In genomic region chrX:20060769-20061315, GRCm38 (mm10) we compare ENCODE assay signal across 8 mouse cellular contexts. TPM values are rescaled to one million over a fixed set of nuclear protein-coding genes. Genes with fewer than 3 reads are reported as not detected.
DNase-seq lines count a peak whose midpoint lies in the region; ATAC-seq and TF ChIP-seq lines count a peak whose summit lies in the region.

No protein-coding gene starts in this region.

- H3K4me2 ChIP-seq in liver, embryonic 11.5 days, result peak overlapping the region; percentile 65
- peak overlapping the region; percentile 81 for H3K4me2 ChIP-seq in stomach, embryonic 15.5 days

- no peak for TF ChIP-seq CTCF in cerebellum, adult 2 months (IDR thresholded peaks at IDR 0.05; ENCODE audit: borderline replicate concordance, insufficient read depth, low read depth, low read length)
- no peak for TF ChIP-seq CTCF in cortical plate, adult 2 months (IDR thresholded peaks at IDR 0.05; ENCODE audit: extremely low read depth, insufficient read depth, low read length)

- no peaks in the 10 kb centered on the region for H3K36me3 ChIP-seq in hindbrain, embryonic 10.5 days
- no peaks in the 10 kb centered on the region for H3K36me3 ChIP-seq in liver, embryonic 11.5 days (ENCODE audit: control insufficient read depth, insufficient read depth, low read length)
- H3K36me3 ChIP-seq in stomach, embryonic 15.5 days, result no peaks in the 10 kb centered on the region

- no peaks in the 10 kb centered on the region for H3K4me1 ChIP-seq in cerebellum, adult 2 months (ENCODE audit: control insufficient read depth, insufficient read depth, low read length)
- H3K4me1 ChIP-seq in cortical plate, adult 2 months (ENCODE audit: control insufficient read depth, insufficient read depth, low read length), result no peaks in the 10 kb centered on the region
- peaks cover 7% of the 10 kb centered on the region; the same call in 1 of the 2 replicates for H3K4me1 ChIP-seq in hindbrain, embryonic 10.5 days (replicated peaks)
- H3K4me1 ChIP-seq in liver, embryonic 11.5 days (replicated peaks; ENCODE audit: control insufficient read depth, insufficient read depth, low read length), result no peaks in the 10 kb centered on the region
- peaks cover 4% of the 10 kb centered on the region; the same call in 1 of the 2 replicates for H3K4me1 ChIP-seq in stomach, embryonic 15.5 days

- no peak overlapping the region for H3K27ac ChIP-seq in cerebellum, adult 2 months (ENCODE audit: insufficient read depth, low read length)
- H3K27ac ChIP-seq in cortical plate, adult 2 months (ENCODE audit: insufficient read depth, low read length), result no peak overlapping the region
- peak overlapping the region; percentile 56; the same call in 1 of the 2 replicates for H3K27ac ChIP-seq in hindbrain, embryonic 10.5 days
- no peak overlapping the region for H3K27ac ChIP-seq in liver, embryonic 11.5 days (ENCODE audit: low read depth, low read length)
- H3K27ac ChIP-seq in stomach, embryonic 15.5 days, result no peak overlapping the region

- H3K9me3 ChIP-seq in hindbrain, embryonic 10.5 days, result peaks cover 13% of the 10 kb centered on the region; the same call in 1 of the 2 replicates
- H3K9me3 ChIP-seq in liver, embryonic 11.5 days (ENCODE audit: control insufficient read depth, low read length), result no peaks in the 10 kb centered on the region; the same call in 1 of the 2 replicates
- H3K9me3 ChIP-seq in stomach, embryonic 15.5 days, result no peaks in the 10 kb centered on the region

- peak overlapping the region; percentile 38 for H3K4me3 ChIP-seq in cerebellum, adult 2 months (replicated peaks; ENCODE audit: insufficient read depth, low read depth, low read length)
- H3K4me3 ChIP-seq in cortical plate, adult 2 months (ENCODE audit: insufficient read depth, low read length), result peak overlapping the region; percentile 43
- peak overlapping the region; percentile 55 for H3K4me3 ChIP-seq in hindbrain, embryonic 10.5 days
- peak overlapping the region; percentile 42 for H3K4me3 ChIP-seq in liver, embryonic 11.5 days (ENCODE audit: low read depth, low read length)
- H3K4me3 ChIP-seq in stomach, embryonic 15.5 days (replicated peaks), result peak overlapping the region; percentile 42

- no peak for ATAC-seq in liver, embryonic 11.5 days (replicated peaks; ENCODE audit: low FRiP score)
- no peak for ATAC-seq in stomach, embryonic 15.5 days (ENCODE audit: insufficient read depth, low FRiP score, low read depth)

- WGBS in cerebellum, adult 2 months, result 18% methylated on average over 33 of the region's 47 CpGs
- 23% methylated on average over 47 of the region's 47 CpGs for WGBS in hindbrain, embryonic 10.5 days
- WGBS in liver, embryonic 11.5 days, result 23% methylated on average over 47 of the region's 47 CpGs
- 28% methylated on average over 47 of the region's 47 CpGs for WGBS in stomach, embryonic 15.5 days

- no peak for TF ChIP-seq POLR2A in cerebellum, adult 2 months (IDR thresholded peaks at IDR 0.05; ENCODE audit: borderline replicate concordance, insufficient read depth, low read length)
- no peak for TF ChIP-seq POLR2A in cortical plate, adult 2 months (IDR thresholded peaks at IDR 0.05; ENCODE audit: extremely low read depth, insufficient read depth, low read length)

- H3K27me3 ChIP-seq in cerebellum, adult 2 months (ENCODE audit: control insufficient read depth, insufficient read depth, low read length), result no peaks in the 10 kb centered on the region
- H3K27me3 ChIP-seq in hindbrain, embryonic 10.5 days (ENCODE audit: insufficient read depth, poor library complexity, severe bottlenecking), result peaks cover 21% of the 10 kb centered on the region
- peaks cover 32% of the 10 kb centered on the region for H3K27me3 ChIP-seq in liver, embryonic 11.5 days (replicated peaks; ENCODE audit: control insufficient read depth, insufficient read depth, low read length)
- peaks cover 5% of the 10 kb centered on the region; the same call in 1 of the 2 replicates for H3K27me3 ChIP-seq in stomach, embryonic 15.5 days (replicated peaks)

- no peak overlapping the region for H3K9ac ChIP-seq in liver, embryonic 11.5 days (ENCODE audit: low read depth, low read length)
- no peak overlapping the region for H3K9ac ChIP-seq in stomach, embryonic 15.5 days

- peak in 1 of 2 experiments; percentile 11 for DNase-seq in cerebellum, adult 2 months
- DNase-seq in cerebellum, adult 8-10 months, result no peak
- DNase-seq in 3134 (ENCODE audit: extremely low read depth, insufficient read length, low spot score), result peak; percentile 6
- DNase-seq in hindbrain, embryonic 10.5 days (ENCODE audit: low spot score), result no peak
- DNase-seq in liver, embryonic 11.5 days (ENCODE audit: low spot score), result peak; percentile 30
- no peak for DNase-seq in left cerebral cortex, adult 8-10 months (ENCODE audit: low spot score in 2 of 2)

RNA-seq across cellular contexts. Expression of gene Chst7, which starts 1.5 kb away (rescaled TPM):
- polyA plus RNA-seq in cerebellum, adult 2 months (2012; rRNA removed), result 2.0 and 2.2 TPM in 2 replicates
- polyA plus RNA-seq in cortical plate, adult 2 months (2012; rRNA removed), result 2.3 and 2.5 TPM in 2 replicates
- polyA plus RNA-seq in hindbrain, embryonic 10.5 days (2016; fragmentation: Nextera tagmentation; extraction: Ambion mirVana), result 2.8 and 4.0 TPM in 2 replicates
- polyA plus RNA-seq in liver, embryonic 11.5 days (2014; fragmentation: Nextera tagmentation; extraction: Ambion mirVana), result 2.2 and 2.5 TPM in 2 replicates
- 4.4 and 4.5 TPM in 2 replicates for polyA plus RNA-seq in stomach, embryonic 15.5 days (2015; fragmentation: Nextera tagmentation; extraction: Ambion mirVana)
- 1 to 10 TPM; 1.1 to 3.0 (median 2.0) TPM for total RNA-seq in left cerebral cortex, adult 8-10 months (2022)

Comparison
In these comparisons a context has a peak if more than half of its experiments do, and no peak if none do; other contexts are left out.
1. DNase-seq: peak in 3134 (single experiment) and liver, embryonic 11.5 days (single experiment); none in cerebellum, adult 8-10 months (single experiment), hindbrain, embryonic 10.5 days (single experiment) and left cerebral cortex, adult 8-10 months (0 of 2).
2. Peak in every context shown above with its lines, with median percentiles within 50 percentile points of each other: H3K4me3 ChIP-seq.